Mouse (Mus musculus) ZHBTc4 (cell line): ENCODE data around the gene Nkx6-1.

Source experiments
- DNase-seq: peaks from one replicate; pipeline ENCODE4 v3.0.0-alpha.2; 2011; ENCODE audit warnings: low read depth, low spot score

Gene Nkx6-1

GRCm38 (mm10) chr5:101659411-101659971, 5.3 kb downstream of the Nkx6-1 start:
- DNase-seq: peak; percentile 76

GRCm38 (mm10) chr5:101658984-101659290, 5.9 kb downstream of the Nkx6-1 start:
- peak; percentile 46 for DNase-seq

- peak; percentile 31 for DNase-seq
Observed at GRCm38 (mm10) chr5:101658188-101658983, 6.4 kb downstream of the Nkx6-1 start.

GRCm38 (mm10) chr5:101657698-101658097, 7.1 kb downstream of the Nkx6-1 start:
- DNase-seq: no peak

- no peak for DNase-seq
Observed at GRCm38 (mm10) chr5:101656107-101656506, 8.7 kb downstream of the Nkx6-1 start.

- no peak for DNase-seq
Observed at GRCm38 (mm10) chr5:101655418-101655817, 9.4 kb downstream of the Nkx6-1 start.

GRCm38 (mm10) chr5:101647726-101648686, 16.8 kb downstream of the Nkx6-1 start:
- peak; percentile 72 for DNase-seq

GRCm38 (mm10) chr5:101646961-101647575, 17.7 kb downstream of the Nkx6-1 start:
- no peak for DNase-seq

- no peak for DNase-seq
Observed at GRCm38 (mm10) chr5:101645071-101645470, 19.7 kb downstream of the Nkx6-1 start.

GRCm38 (mm10) chr5:101638101-101638500, 26.7 kb downstream of the Nkx6-1 start:
- no peak for DNase-seq
